In the genomic region with DNA sequence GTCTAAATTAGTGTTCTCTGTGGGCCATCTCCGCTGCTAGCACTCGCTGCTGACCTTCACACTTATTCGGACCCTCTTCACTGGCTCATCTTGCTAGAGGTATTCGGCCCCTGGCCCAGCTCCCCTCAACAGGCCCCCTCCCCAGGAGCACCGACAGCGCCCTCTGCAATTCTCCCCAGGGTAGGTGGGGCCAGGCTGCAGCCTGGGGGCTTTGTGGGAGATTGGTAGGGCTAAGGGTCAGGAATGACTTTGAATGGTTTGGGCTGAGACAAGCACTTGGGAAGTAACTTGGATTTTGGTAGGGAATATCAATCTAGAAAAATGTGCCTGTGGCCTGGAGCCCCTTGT, we compare ENCODE assay signal across 8 mouse cellular contexts. TPM values are rescaled to one million over a fixed set of nuclear protein-coding genes. Genes with fewer than 3 reads are reported as not detected.
A peak's percentile ranks its signal among the peaks of the same experiment; 100 is the strongest.
DNase-seq lines count a peak whose midpoint lies in the region; ATAC-seq and TF ChIP-seq lines count a peak whose summit lies in the region.

No protein-coding gene starts in this region.

- H3K36me3 ChIP-seq in kidney, postnatal 0 days (ENCODE audit: insufficient read depth, low read length) = no peaks in the 10 kb centered on the region
- H3K36me3 ChIP-seq in hindbrain, embryonic 13.5 days = no peaks in the 10 kb centered on the region
- no peaks in the 10 kb centered on the region for H3K36me3 ChIP-seq in midbrain, embryonic 14.5 days (ENCODE audit: control insufficient read depth, insufficient read depth, low read length)

- 0 out of 2 replicates have a peak, but pooled peaks have one; percentile 10 for ATAC-seq in kidney, postnatal 0 days (replicated peaks; ENCODE audit: low FRiP score, low read depth)
- peak; percentile 88 for ATAC-seq in hindbrain, embryonic 13.5 days (ENCODE audit: low FRiP score)
- peak; percentile 60; the same call in 1 of the 2 replicates for ATAC-seq in midbrain, embryonic 14.5 days (ENCODE audit: low FRiP score, low TSS enrichment)

- no peak for TF ChIP-seq CTCF in kidney, postnatal 0 days (IDR thresholded peaks at IDR 0.05; ENCODE audit: low read depth)

- H3K27me3 ChIP-seq in kidney, postnatal 0 days (ENCODE audit: insufficient read depth, low read length) = no peaks in the 10 kb centered on the region
- peaks cover 16% of the 10 kb centered on the region; the same call in 1 of the 2 replicates for H3K27me3 ChIP-seq in hindbrain, embryonic 13.5 days
- no peaks in the 10 kb centered on the region for H3K27me3 ChIP-seq in midbrain, embryonic 14.5 days (ENCODE audit: control insufficient read depth, insufficient read depth, low read length)

- no peaks in the 10 kb centered on the region for H3K4me1 ChIP-seq in kidney, postnatal 0 days (replicated peaks; ENCODE audit: insufficient read depth, low read length)
- no peaks in the 10 kb centered on the region for H3K4me1 ChIP-seq in hindbrain, embryonic 13.5 days (replicated peaks)
- H3K4me1 ChIP-seq in midbrain, embryonic 14.5 days (ENCODE audit: control insufficient read depth, insufficient read depth, low read length) = no peaks in the 10 kb centered on the region

- peak overlapping the region; percentile 64 for H3K4me2 ChIP-seq in kidney, postnatal 0 days (ENCODE audit: low read length)
- H3K4me2 ChIP-seq in hindbrain, embryonic 13.5 days = peak overlapping the region; percentile 65
- H3K4me2 ChIP-seq in midbrain, embryonic 14.5 days (ENCODE audit: low read length) = peak overlapping the region; percentile 59

- peak overlapping the region; percentile 47; the same call in 1 of the 2 replicates for H3K9ac ChIP-seq in kidney, postnatal 0 days (ENCODE audit: low read depth, low read length)
- H3K9ac ChIP-seq in hindbrain, embryonic 13.5 days = peak overlapping the region; percentile 69
- H3K9ac ChIP-seq in midbrain, embryonic 14.5 days (replicated peaks; ENCODE audit: low read length) = peak overlapping the region; percentile 51; the same call in 1 of the 2 replicates

- intact Hi-C loops in left cerebral cortex, postnatal 25 days (cut with DNase I) = no loop called here

- no peak for DNase-seq in kidney, postnatal 0 days (ENCODE audit: low spot score)
- DNase-seq in kidney, adult 9 months = no peak
- peak; percentile 63 for DNase-seq in embryo, embryonic 9.5 days (ENCODE audit: extremely low spot score)
- no peak for DNase-seq in midbrain, embryonic 14.5 days
- DNase-seq in adrenal gland, adult 18-20 months (ENCODE audit: low spot score in 2 of 2) = no peak
- no peak for DNase-seq in MN1 (ENCODE audit: low spot score)
- no peak for DNase-seq in left cerebral cortex, postnatal 25 days (ENCODE audit: low spot score in 2 of 2)

- no peaks in the 10 kb centered on the region for H3K9me3 ChIP-seq in kidney, postnatal 0 days (replicated peaks; ENCODE audit: low read length)
- H3K9me3 ChIP-seq in hindbrain, embryonic 13.5 days = no peaks in the 10 kb centered on the region
- no peaks in the 10 kb centered on the region for H3K9me3 ChIP-seq in midbrain, embryonic 14.5 days (ENCODE audit: control insufficient read depth, low read length)

- 21% methylated on average over 6 of the region's 6 CpGs for WGBS in kidney, postnatal 0 days
- 26% methylated on average over 6 of the region's 6 CpGs for WGBS in hindbrain, embryonic 13.5 days
- 20% methylated on average over 6 of the region's 6 CpGs for WGBS in midbrain, embryonic 14.5 days

- H3K4me3 ChIP-seq in kidney, postnatal 0 days (replicated peaks; ENCODE audit: low read depth, low read length) = peak overlapping the region; percentile 45
- peak overlapping the region; percentile 56 for H3K4me3 ChIP-seq in hindbrain, embryonic 13.5 days
- H3K4me3 ChIP-seq in midbrain, embryonic 14.5 days (replicated peaks; ENCODE audit: low read depth, low read length) = peak overlapping the region; percentile 49

- no peak overlapping the region for H3K27ac ChIP-seq in kidney, postnatal 0 days
- H3K27ac ChIP-seq in hindbrain, embryonic 13.5 days = no peak overlapping the region
- H3K27ac ChIP-seq in midbrain, embryonic 14.5 days (replicated peaks; ENCODE audit: low read depth, low read length) = no peak overlapping the region

RNA-seq across cellular contexts. Expression of gene Scml2, which starts 46.0 kb away (rescaled TPM):
- polyA plus RNA-seq in kidney, postnatal 0 days (2015; fragmentation: Nextera tagmentation; extraction: Ambion mirVana) = 2.0 and 2.2 TPM in 2 replicates
- 1.7 and 2.1 TPM in 2 replicates for polyA plus RNA-seq in hindbrain, embryonic 13.5 days (2015; fragmentation: Nextera tagmentation; extraction: Ambion mirVana)
- polyA plus RNA-seq in midbrain, embryonic 14.5 days (2014; fragmentation: Nextera tagmentation; extraction: Ambion mirVana) = 2.1 and 3.4 TPM in 2 replicates
- total RNA-seq in adrenal gland, adult 18-20 months (2021) = 1 to 10 TPM in 1 of 2 experiments, under 1 TPM in 1; 0.38 to 1.2 TPM
- 1 to 10 TPM in 1 of 2 experiments, under 1 TPM in 1; 0.48 to 1.5 TPM for total RNA-seq in left cerebral cortex, postnatal 25 days (2021)

Comparison
In these comparisons a context has a peak if more than half of its experiments do, and no peak if none do; other contexts are left out.
1. ATAC-seq: peak in every context shown above with its lines; median percentile 88 in hindbrain, embryonic 13.5 days; 60 in midbrain, embryonic 14.5 days; 10 in kidney, postnatal 0 days.